Mouse (Mus musculus) limb, embryonic 10.5 days (tissue): ENCODE results near the gene Coq6. TPM values are rescaled to one million over a fixed set of nuclear protein-coding genes. Genes with fewer than 3 reads are reported as not detected.

Source experiments
- polyA plus RNA-seq: library from polyadenylated mRNA; unstranded; fragments of >200 nt; fragmentation: Nextera tagmentation; extraction: Ambion mirVana; gene quantifications from 2 replicates; pipeline ENCODE4 v1.2.1, GENCODE M21; 2016

Gene Coq6
- polyA plus RNA-seq, 1 experiment from 2014 or later = 47.0 TPM

Other genes starting within 250 kb of the Coq6 start
- gene Dnal1, start 247.3 kb upstream of the Coq6 start, polyA plus RNA-seq = 3.7 and 4.9 TPM in 2 replicates
- 1.2 TPM in 2 replicates for gene Pnma1, start 213.2 kb upstream of the Coq6 start, polyA plus RNA-seq
- 9.2 and 10.7 TPM in 2 replicates for gene Elmsan1, start 142.8 kb upstream of the Coq6 start, polyA plus RNA-seq
- gene Ptgr2, start 76.4 kb upstream of the Coq6 start, polyA plus RNA-seq = 12.9 and 14.6 TPM in 2 replicates
- gene Zfp410, start 44.8 kb upstream of the Coq6 start, polyA plus RNA-seq = 106 and 137 TPM in 2 replicates
- gene Fam161b, start 176 bp downstream of the Coq6 start, polyA plus RNA-seq = 3.7 TPM in 2 replicates
- 7.8 and 8.9 TPM in 2 replicates for gene Entpd5, start 47.4 kb downstream of the Coq6 start, polyA plus RNA-seq
- gene Bbof1, start 47.4 kb downstream of the Coq6 start, polyA plus RNA-seq = 0.36 and 0.51 TPM in 2 replicates
- gene Rnf113a2, start 55.5 kb downstream of the Coq6 start, polyA plus RNA-seq = 23.1 and 24.8 TPM in 2 replicates
- 13.2 and 20.6 TPM in 2 replicates for gene Aldh6a1, start 89.3 kb downstream of the Coq6 start, polyA plus RNA-seq
- 25.8 and 29.2 TPM in 2 replicates for gene Lin52, start 89.8 kb downstream of the Coq6 start, polyA plus RNA-seq
- gene Vsx2, start 208.1 kb downstream of the Coq6 start, polyA plus RNA-seq = 0.33 TPM in 1 of 2 replicates, not detected in the other